Mouse (Mus musculus) liver, embryonic 13.5 days (tissue): ENCODE results near the gene Srprb. TPM values are rescaled to one million over a fixed set of nuclear protein-coding genes. Genes with fewer than 3 reads are reported as not detected.

Source experiments
- ATAC-seq: fragments of 200-750 bp; cut with Nextera tagmentation; 2 replicates; pipeline ENCODE4 v1.8.0; 2017; ENCODE audit warnings: low read depth, mild to moderate bottlenecking, moderate number of reproducible peaks, moderate library complexity
- DNase-seq: peaks from one replicate; pipeline ENCODE4 v3.0.0; 2022
- H3K27ac ChIP-seq: fragments of 300-500 bp; sonication (generic); 2 replicates; pipeline ENCODE4 v1.5.1; 2015; ENCODE audit warnings: moderate library complexity, mild to moderate bottlenecking, inconsistent platforms
- H3K27me3 ChIP-seq: fragments of 300-500 bp; sonication (generic); 2 replicates; pipeline ENCODE4 v1.6.1; 2015; ENCODE audit warnings: mild to moderate bottlenecking, inconsistent platforms
- H3K36me3 ChIP-seq: fragments of 300-500 bp; sonication (generic); 2 replicates; pipeline ENCODE4 v1.6.1; 2015; ENCODE audit warnings: mild to moderate bottlenecking, inconsistent platforms
- H3K4me1 ChIP-seq: fragments of 300-500 bp; sonication (generic); replicated peaks from 2 replicates; pipeline ENCODE4 v1.6.1; 2015; ENCODE audit warnings: inconsistent platforms
- H3K4me2 ChIP-seq: fragments of 300-500 bp; sonication (generic); 2 replicates; pipeline ENCODE4 v1.6.1; 2015; ENCODE audit warnings: inconsistent platforms, mild to moderate bottlenecking, moderate library complexity
- H3K4me3 ChIP-seq: fragments of 300-500 bp; sonication (generic); replicated peaks from 2 replicates; pipeline ENCODE4 v1.5.1; 2015; ENCODE audit warnings: mild to moderate bottlenecking, inconsistent platforms
- H3K9ac ChIP-seq: fragments of 300-500 bp; sonication (generic); 2 replicates; pipeline ENCODE4 v1.6.1; 2015; ENCODE audit warnings: mild to moderate bottlenecking, inconsistent platforms
- H3K9me3 ChIP-seq: fragments of 300-500 bp; sonication (generic); replicated peaks from 2 replicates; pipeline ENCODE4 v1.6.1; 2016; ENCODE audit warnings: inconsistent platforms
- WGBS: fragments of 180-500 bp; shearing (Covaris S2); methylation state at CpG from one replicate; pipeline ENCODE4 v1.1.7; 2015; ENCODE audit not compliant: insufficient replicate concordance; 5-methylcytosine and 5-hydroxymethylcytosine counted together
- polyA plus RNA-seq: library from polyadenylated mRNA; unstranded; fragments of >200 nt; fragmentation: Nextera tagmentation; extraction: Ambion mirVana; gene quantifications from 2 replicates; pipeline ENCODE4 v1.2.1, GENCODE M21; 2015

The Srprb gene
- polyA plus RNA-seq, 1 experiment from 2014 or later = 23.1 TPM

DNA sequence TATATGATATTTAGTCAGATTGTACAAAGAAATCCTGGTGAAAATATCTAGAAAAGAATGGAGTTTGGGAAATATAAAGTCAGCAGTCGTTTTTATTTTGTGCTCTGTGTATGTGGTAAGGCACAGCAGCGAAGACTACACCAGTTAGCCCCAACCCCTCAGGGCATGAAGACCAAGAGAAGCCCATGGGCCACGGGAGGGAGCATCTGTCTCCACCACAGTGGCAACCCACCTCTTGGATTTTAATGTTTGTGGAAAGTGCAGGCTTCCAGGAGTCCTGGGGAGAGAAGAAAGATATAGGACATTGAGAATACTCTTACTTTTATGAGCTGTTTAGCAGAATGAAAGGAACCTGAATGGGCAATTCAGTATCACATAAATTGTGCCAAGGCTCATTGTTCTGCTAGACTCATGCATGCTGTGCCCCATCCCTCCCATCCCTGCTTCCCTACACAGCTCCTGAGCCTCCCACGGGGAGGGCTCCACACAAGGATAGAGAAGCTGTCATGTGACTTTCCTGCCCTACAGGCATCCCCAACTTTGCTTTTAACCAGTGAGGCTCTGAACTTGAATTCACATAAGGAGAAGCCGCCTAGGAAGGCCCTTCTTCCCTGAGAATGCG lies 7.0 kb upstream of the Srprb start:
- H3K27me3 ChIP-seq = 0 out of 2 replicates have a peak, but pooled peaks cover 3% of the 10 kb centered on the region
- peaks cover 3% of the 10 kb centered on the region; the same call in 1 of the 2 replicates for H3K36me3 ChIP-seq
- 48% methylated on average over 6 of the region's 6 CpGs for WGBS
- H3K4me3 ChIP-seq = no peak overlapping the region
- no peak for ATAC-seq
- no peaks in the 10 kb centered on the region for H3K9me3 ChIP-seq
- no peak overlapping the region for H3K4me2 ChIP-seq
- peaks cover 17% of the 10 kb centered on the region for H3K4me1 ChIP-seq
- DNase-seq = no peak
- H3K27ac ChIP-seq = no peak overlapping the region
- H3K9ac ChIP-seq = no peak overlapping the region

DNA sequence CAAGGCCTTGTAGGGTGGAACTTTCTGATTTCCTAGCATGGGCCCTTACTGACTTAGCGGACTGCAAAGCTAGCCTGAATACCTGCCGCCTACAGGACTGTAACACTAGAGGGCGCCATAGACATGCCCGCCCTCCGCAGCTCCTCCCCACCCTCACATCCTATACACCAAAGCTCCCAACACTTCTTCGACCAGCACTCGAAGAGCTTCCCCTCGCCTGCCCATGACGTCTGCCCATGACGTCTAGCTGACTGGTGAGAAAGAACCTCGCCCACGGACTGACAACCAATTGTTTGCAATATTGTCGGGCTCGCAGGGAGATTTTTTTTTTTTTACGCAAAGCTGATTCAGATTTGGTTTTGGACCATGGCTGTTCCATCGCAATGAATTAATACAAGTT lies 5.9 kb upstream of the Srprb start:
- no peak overlapping the region for H3K27ac ChIP-seq
- ATAC-seq (peak; percentile 79), DNase-seq (peak; percentile 60)
- 0 out of 2 replicates have a peak, but pooled peaks cover 3% of the 10 kb centered on the region for H3K27me3 ChIP-seq
- H3K36me3 ChIP-seq = peaks cover 3% of the 10 kb centered on the region; the same call in 1 of the 2 replicates
- peaks cover 17% of the 10 kb centered on the region for H3K4me1 ChIP-seq
- H3K4me3 ChIP-seq = no peak overlapping the region
- no peak overlapping the region for H3K9ac ChIP-seq
- 11% methylated on average over 16 of the region's 16 CpGs for WGBS
- no peaks in the 10 kb centered on the region for H3K9me3 ChIP-seq
- peak overlapping the region; percentile 26 for H3K4me2 ChIP-seq

DNA sequence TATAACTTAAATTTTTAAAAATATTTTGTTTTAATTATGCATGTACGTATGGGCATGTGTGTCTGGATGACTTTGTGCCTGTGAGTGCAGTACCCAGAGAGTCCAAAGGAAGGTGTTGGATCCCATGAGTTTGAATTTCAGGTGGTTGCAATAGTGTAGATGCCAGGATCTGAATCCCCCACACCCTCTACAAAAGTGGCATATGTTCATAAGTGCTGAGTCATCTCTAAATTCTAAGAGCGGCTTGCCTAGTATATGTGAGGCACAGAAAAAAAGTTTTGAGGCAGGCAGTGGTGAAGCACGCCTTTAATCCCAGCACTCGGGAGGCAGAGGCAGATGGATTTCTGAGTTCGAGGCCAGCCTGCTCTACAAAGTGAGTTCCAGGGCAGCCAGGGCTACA lies 3.8 kb upstream of the Srprb start:
- 0 out of 2 replicates have a peak, but pooled peaks cover 3% of the 10 kb centered on the region for H3K27me3 ChIP-seq
- ATAC-seq = no peak
- H3K4me1 ChIP-seq = peaks cover 29% of the 10 kb centered on the region
- no peak overlapping the region for H3K4me2 ChIP-seq
- DNase-seq = no peak
- 69% methylated on average over 5 of the region's 5 CpGs for whole genome bisulfite sequencing
- H3K36me3 ChIP-seq = peaks cover 3% of the 10 kb centered on the region; the same call in 1 of the 2 replicates
- peak overlapping the region; percentile 58; the same call in 1 of the 2 replicates for H3K27ac ChIP-seq
- no peak overlapping the region for H3K4me3 ChIP-seq
- no peaks in the 10 kb centered on the region for H3K9me3 ChIP-seq
- no peak overlapping the region; the same call in 1 of the 2 replicates for H3K9ac ChIP-seq

DNA sequence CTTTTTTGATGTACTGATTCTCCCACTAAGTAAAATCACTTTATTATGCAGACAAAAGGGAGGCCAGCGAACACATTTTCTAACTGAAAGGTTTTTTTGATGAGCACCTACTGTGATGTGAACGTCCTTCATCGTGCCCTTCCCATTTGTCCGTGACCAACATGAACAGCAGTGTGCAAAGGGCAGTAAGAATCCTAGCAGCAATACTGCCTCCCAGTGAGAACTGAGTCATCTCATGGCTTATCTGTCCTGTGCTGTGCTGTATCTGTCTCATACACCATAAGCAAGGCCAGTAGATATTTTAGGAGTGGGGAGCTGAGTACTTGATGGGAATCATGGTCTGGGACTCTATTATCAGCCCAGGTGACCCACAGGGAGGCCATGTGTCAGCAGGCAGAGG lies 13.5 kb downstream of the Srprb start:
- 83% methylated on average over 4 of the region's 4 CpGs for WGBS
- H3K27ac ChIP-seq = no peak overlapping the region
- H3K4me2 ChIP-seq = no peak overlapping the region
- ATAC-seq (no peak), DNase-seq (no peak)
- H3K9ac ChIP-seq = no peak overlapping the region
- H3K4me3 ChIP-seq = no peak overlapping the region
- no peaks in the 10 kb centered on the region for H3K27me3 ChIP-seq
- H3K9me3 ChIP-seq = no peaks in the 10 kb centered on the region
- H3K4me1 ChIP-seq = no peaks in the 10 kb centered on the region
- H3K36me3 ChIP-seq = peaks cover 56% of the 10 kb centered on the region

DNA sequence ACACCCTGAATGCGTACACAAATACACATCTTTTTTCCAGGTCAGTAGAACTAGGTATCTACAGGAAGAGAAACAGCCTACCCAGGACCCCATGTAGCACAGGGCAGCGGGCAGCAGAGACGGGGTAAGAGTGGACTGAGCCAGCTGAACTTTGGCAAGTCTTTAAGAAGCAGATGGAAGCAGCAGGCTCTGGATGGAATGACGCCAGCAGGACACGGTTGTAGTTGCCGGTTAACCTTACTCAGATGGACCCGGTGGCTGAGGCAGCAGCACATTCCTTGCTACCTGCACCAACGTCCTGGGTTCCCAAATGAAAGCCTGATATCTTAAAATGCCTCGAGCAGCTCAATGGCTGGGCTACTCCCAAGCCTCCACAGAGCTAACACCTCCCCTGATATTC lies 15.2 kb downstream of the Srprb start:
- DNase-seq = no peak
- H3K9ac ChIP-seq = no peak overlapping the region
- H3K9me3 ChIP-seq = no peaks in the 10 kb centered on the region
- no peak overlapping the region for H3K27ac ChIP-seq
- no peaks in the 10 kb centered on the region for H3K27me3 ChIP-seq
- H3K4me1 ChIP-seq = peaks cover 3% of the 10 kb centered on the region; the same call in 1 of the 2 replicates
- WGBS = 77% methylated on average over 9 of the region's 9 CpGs
- H3K36me3 ChIP-seq = peaks cover 39% of the 10 kb centered on the region
- no peak overlapping the region for H3K4me2 ChIP-seq
- no peak for ATAC-seq
- no peak overlapping the region for H3K4me3 ChIP-seq

DNA sequence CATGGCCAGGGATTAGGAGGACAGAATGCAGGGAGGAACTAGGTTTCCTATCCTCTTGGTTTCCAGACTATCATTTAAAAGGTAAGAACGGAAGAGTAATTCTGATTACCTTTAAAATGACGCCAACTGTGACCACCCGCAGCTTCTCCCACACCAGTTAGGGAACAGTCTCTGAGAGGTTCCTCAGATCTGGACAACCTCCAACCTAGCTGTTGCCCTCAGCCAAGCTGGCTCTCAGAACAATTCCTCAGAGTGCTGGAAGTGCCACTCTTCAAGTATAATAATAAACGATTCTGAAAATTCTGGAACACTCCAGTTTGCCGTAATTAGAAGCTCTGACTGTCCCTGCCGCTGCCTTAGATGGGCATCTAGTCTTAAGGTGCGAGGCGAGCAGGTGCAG lies 16.0 kb downstream of the Srprb start:
- H3K27ac ChIP-seq = no peak overlapping the region
- H3K4me2 ChIP-seq = no peak overlapping the region
- H3K9ac ChIP-seq = no peak overlapping the region
- WGBS = 79% methylated on average over 8 of the region's 8 CpGs
- DNase-seq (no peak), ATAC-seq (no peak)
- H3K9me3 ChIP-seq = no peaks in the 10 kb centered on the region
- H3K4me3 ChIP-seq = no peak overlapping the region
- no peaks in the 10 kb centered on the region for H3K27me3 ChIP-seq
- H3K36me3 ChIP-seq = peaks cover 32% of the 10 kb centered on the region
- H3K4me1 ChIP-seq = peaks cover 9% of the 10 kb centered on the region

DNA sequence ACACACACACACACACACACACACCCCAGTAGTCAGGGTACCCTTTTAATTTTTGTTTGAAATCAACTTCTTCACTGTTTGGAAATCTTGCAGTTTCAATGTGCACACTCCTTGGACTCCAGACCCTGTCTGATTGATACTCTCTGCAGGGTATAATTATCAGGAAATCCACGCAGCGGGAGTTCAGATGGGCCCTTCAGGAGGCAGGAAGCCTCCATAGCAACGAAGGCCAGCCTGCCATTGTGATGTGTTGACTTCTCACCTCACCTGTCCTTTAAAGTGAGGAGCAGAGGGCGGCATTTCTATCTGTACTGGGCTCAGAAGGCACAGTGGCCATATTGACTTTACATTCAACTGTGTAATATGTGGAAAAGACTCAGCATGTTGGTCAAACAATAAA lies 17.1 kb downstream of the Srprb start:
- no peak for DNase-seq
- no peaks in the 10 kb centered on the region for H3K27me3 ChIP-seq
- no peak overlapping the region for H3K9ac ChIP-seq
- no peak overlapping the region for H3K4me3 ChIP-seq
- no peaks in the 10 kb centered on the region for H3K9me3 ChIP-seq
- 50% methylated on average over 4 of the region's 4 CpGs for WGBS
- ATAC-seq = no peak
- H3K36me3 ChIP-seq = peaks cover 21% of the 10 kb centered on the region
- no peak overlapping the region for H3K27ac ChIP-seq
- H3K4me2 ChIP-seq = no peak overlapping the region
- peaks cover 19% of the 10 kb centered on the region for H3K4me1 ChIP-seq

DNA sequence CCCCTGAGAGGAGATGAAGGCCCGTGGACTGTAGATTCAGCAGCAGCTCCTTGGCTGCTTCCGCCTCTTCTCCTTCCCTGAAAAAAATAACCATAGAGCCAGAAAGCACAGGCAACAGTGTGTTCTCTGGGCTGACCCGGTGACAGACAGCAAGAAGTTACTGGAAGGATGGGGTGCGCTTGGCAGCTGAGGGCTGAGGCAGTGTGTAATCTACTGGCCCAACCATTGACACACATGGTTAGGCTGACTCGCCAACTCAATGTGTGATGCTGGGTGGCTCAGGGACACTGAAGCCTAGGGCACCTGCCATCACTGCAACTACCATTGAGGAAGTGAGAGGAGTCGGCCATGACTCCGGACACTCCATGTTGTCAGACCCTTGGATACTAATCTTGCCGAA lies 20.1 kb downstream of the Srprb start:
- 75% methylated on average over 8 of the region's 8 CpGs for WGBS
- no peak overlapping the region for H3K4me2 ChIP-seq
- no peaks in the 10 kb centered on the region for H3K9me3 ChIP-seq
- no peaks in the 10 kb centered on the region for H3K27me3 ChIP-seq
- H3K36me3 ChIP-seq = no peaks in the 10 kb centered on the region
- no peak overlapping the region for H3K4me3 ChIP-seq
- ATAC-seq = no peak
- H3K27ac ChIP-seq = no peak overlapping the region
- H3K9ac ChIP-seq = no peak overlapping the region
- DNase-seq = no peak
- H3K4me1 ChIP-seq = peaks cover 19% of the 10 kb centered on the region

DNA sequence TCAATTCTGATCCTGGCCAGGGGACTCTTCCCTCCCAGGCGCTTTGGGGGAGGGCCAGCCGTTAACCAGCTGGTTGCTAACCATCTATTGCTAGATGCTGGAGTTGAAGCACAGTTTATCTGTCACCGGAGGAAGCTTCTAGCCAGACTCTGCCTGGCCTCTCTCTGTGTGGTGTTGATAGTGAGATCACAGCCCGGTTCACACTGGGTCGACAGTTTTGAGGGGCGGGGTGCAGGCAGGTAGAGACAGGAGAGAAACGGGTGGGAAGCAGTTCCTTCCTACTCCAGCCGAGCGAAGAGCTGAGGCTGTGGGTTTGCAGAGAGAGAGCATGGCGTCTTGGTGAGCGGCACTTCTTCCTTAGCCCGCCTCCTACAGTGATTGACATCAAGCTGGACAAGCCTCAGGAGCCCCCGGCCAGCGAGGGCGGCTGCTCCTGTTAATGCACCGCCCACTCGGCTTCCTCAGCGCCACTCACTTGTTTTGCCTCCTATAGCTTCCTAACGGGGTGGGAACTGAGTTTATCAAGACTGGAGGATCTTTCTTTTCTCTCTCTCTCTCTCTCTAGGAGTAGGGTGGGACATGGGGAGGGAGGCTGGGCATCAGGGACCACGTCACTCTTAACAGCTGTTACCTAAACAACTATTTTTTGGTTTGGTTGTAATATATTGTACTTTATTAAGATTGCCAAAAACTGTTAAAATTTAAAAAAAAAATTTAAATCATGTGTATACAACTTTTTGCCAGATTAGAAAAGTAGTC lies 21.0 kb downstream of the Srprb start:
- H3K4me3 ChIP-seq = peak overlapping the region; percentile 58
- no peaks in the 10 kb centered on the region for H3K36me3 ChIP-seq
- peaks cover 19% of the 10 kb centered on the region for H3K4me1 ChIP-seq
- WGBS = 1% methylated on average over 20 of the region's 20 CpGs
- ATAC-seq = peak; percentile 92
- DNase-seq = peak; percentile 70
- no peaks in the 10 kb centered on the region for H3K9me3 ChIP-seq
- H3K27me3 ChIP-seq = no peaks in the 10 kb centered on the region
- H3K9ac ChIP-seq = peak overlapping the region; percentile 67
- H3K27ac ChIP-seq = peak overlapping the region; percentile 64
- H3K4me2 ChIP-seq = peak overlapping the region; percentile 73

DNA sequence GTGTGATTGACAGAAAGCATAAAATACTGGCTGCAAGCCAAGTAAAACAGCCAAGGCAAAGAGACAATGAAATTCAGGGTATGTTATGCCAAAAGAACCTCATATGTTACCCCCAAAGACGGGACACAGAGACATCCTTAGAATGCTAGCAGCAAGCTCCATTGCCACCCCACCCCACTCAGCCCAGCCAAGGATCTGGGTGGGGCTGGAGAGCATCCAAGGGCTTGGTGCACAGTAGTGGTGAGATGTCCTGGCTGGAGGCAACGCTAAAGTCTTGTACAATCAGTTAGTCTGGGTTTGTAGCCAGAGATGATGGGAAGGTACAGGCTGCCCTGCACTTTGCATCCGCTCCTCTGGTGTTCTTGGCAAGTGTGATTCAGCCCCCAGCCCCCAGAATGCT lies 21.6 kb downstream of the Srprb start:
- Histone ChIP-seq H3K4me1 (peaks cover 19% of the 10 kb centered on the region), H3K36me3 (no peaks in the 10 kb centered on the region), H3K9ac (peak overlapping the region; percentile 67), H3K27me3 (no peaks in the 10 kb centered on the region), H3K4me2 (peak overlapping the region; percentile 73), H3K27ac (no peak overlapping the region), H3K9me3 (no peaks in the 10 kb centered on the region), H3K4me3 (peak overlapping the region; percentile 58)
- 54% methylated on average over 3 of the region's 3 CpGs for WGBS
- DNase-seq = no peak
- ATAC-seq = peak; percentile 39

DNA sequence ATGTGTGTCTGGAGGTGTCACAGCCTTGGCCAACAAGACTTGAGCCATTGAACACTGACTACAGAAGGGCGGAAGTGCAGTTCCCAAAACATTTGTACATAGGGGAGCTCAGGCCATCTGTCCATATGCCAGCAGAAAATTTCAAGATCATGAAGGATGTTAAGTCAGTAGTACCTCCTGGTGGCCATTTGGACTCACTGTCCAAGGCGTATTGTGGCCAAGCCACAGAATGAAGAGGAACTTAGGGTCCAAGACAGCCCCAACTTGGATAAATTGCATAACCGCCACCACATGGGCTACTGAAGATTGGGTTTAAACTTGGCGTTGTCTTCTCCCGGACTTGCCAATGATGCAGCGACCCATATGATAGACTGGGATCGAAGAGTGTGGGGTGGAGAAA lies 26.2 kb downstream of the Srprb start:
- DNase-seq (no peak), ATAC-seq (no peak)
- 0 out of 2 replicates have a peak, but pooled peaks cover 2% of the 10 kb centered on the region for H3K27me3 ChIP-seq
- H3K9me3 ChIP-seq = no peaks in the 10 kb centered on the region
- WGBS = 77% methylated on average over 7 of the region's 7 CpGs
- H3K4me3 ChIP-seq = no peak overlapping the region
- H3K4me2 ChIP-seq = no peak overlapping the region
- H3K4me1 ChIP-seq = peaks cover 7% of the 10 kb centered on the region
- H3K27ac ChIP-seq = no peak overlapping the region
- no peak overlapping the region for H3K9ac ChIP-seq
- no peaks in the 10 kb centered on the region for H3K36me3 ChIP-seq
